Mouse (Mus musculus): ENCODE data around the gene Olfr549. TPM values are rescaled to one million over a fixed set of nuclear protein-coding genes. Genes with fewer than 3 reads are reported as not detected.

The Olfr549 gene
- polyA plus RNA-seq (2014; fragmentation: Nextera tagmentation; extraction: Ambion mirVana), result not detected in 2 replicates

GRCm38 (mm10) chr7:102549570-102549969, at the start of gene Olfr549:
Gene Olfr549 (plus strand): TSS chr7:102549870.
- 94% methylated on average over 3 of the region's 3 CpGs for WGBS
- Histone ChIP-seq H3K4me3 (ENCODE audit: low read depth, low read length) (no peak within 1 kb of the TSS), H3K27me3 (ENCODE audit: control insufficient read depth, insufficient read depth, low read length) (no peaks in the 10 kb centered on the region), H3K4me2 (ENCODE audit: low read depth) (no peak within 1 kb of the TSS), H3K4me1 (ENCODE audit: control insufficient read depth, insufficient read depth, low read length) (no peaks in the 10 kb centered on the region), H3K9me3 (ENCODE audit: control insufficient read depth, low read length) (no peaks in the 10 kb centered on the region), H3K9ac (ENCODE audit: low read length) (no peak within 1 kb of the TSS), H3K36me3 (ENCODE audit: control insufficient read depth, insufficient read depth, low read length) (no peaks in the 10 kb centered on the region), H3K27ac (ENCODE audit: low read depth, low read length) (no peak within 1 kb of the TSS)
- no peak for DNase-seq (ENCODE audit: low spot score)
- ATAC-seq (ENCODE audit: insufficient read depth, low FRiP score, low TSS enrichment), result no peak

- H3K27me3 ChIP-seq (ENCODE audit: control insufficient read depth, insufficient read depth, low read length), result no peaks in the 10 kb centered on the region
- no peaks in the 10 kb centered on the region for H3K4me1 ChIP-seq (ENCODE audit: control insufficient read depth, insufficient read depth, low read length)
- DNase-seq (ENCODE audit: low spot score) (no peak), ATAC-seq (ENCODE audit: insufficient read depth, low FRiP score, low TSS enrichment) (no peak)
- H3K4me2 ChIP-seq (ENCODE audit: low read depth), result no peak overlapping the region
- H3K27ac ChIP-seq (ENCODE audit: low read depth, low read length), result no peak overlapping the region
- no peak overlapping the region for H3K4me3 ChIP-seq (ENCODE audit: low read depth, low read length)
- no peaks in the 10 kb centered on the region for H3K9me3 ChIP-seq (ENCODE audit: control insufficient read depth, low read length)
- WGBS, result 82% methylated on average over 5 of the region's 5 CpGs
- no peak overlapping the region for H3K9ac ChIP-seq (ENCODE audit: low read length)
- no peaks in the 10 kb centered on the region for H3K36me3 ChIP-seq (ENCODE audit: control insufficient read depth, insufficient read depth, low read length)
Observed at GRCm38 (mm10) chr7:102501986-102502385, 47.7 kb upstream of the Olfr549 start.

- Histone ChIP-seq H3K4me2 (ENCODE audit: low read depth) (no peak overlapping the region), H3K9me3 (ENCODE audit: control insufficient read depth, low read length) (no peaks in the 10 kb centered on the region), H3K27me3 (ENCODE audit: control insufficient read depth, insufficient read depth, low read length) (no peaks in the 10 kb centered on the region), H3K9ac (ENCODE audit: low read length) (no peak overlapping the region), H3K36me3 (ENCODE audit: control insufficient read depth, insufficient read depth, low read length) (no peaks in the 10 kb centered on the region), H3K4me3 (ENCODE audit: low read depth, low read length) (no peak overlapping the region), H3K27ac (ENCODE audit: low read depth, low read length) (no peak overlapping the region), H3K4me1 (ENCODE audit: control insufficient read depth, insufficient read depth, low read length) (no peaks in the 10 kb centered on the region)
- DNase-seq (ENCODE audit: low spot score) (peak; percentile 75), ATAC-seq (ENCODE audit: insufficient read depth, low FRiP score, low TSS enrichment) (peak; percentile 83)
- WGBS, result 62% methylated on average over 3 of the region's 3 CpGs
Observed at GRCm38 (mm10) chr7:102506848-102507247, 42.8 kb upstream of the Olfr549 start.

GRCm38 (mm10) chr7:102508066-102508465, 41.6 kb upstream of the Olfr549 start:
- 84% methylated on average over 9 of the region's 9 CpGs for WGBS
- DNase-seq (ENCODE audit: low spot score), result no peak

GRCm38 (mm10) chr7:102508666-102509065, 41.0 kb upstream of the Olfr549 start:
- Histone ChIP-seq H3K4me3 (ENCODE audit: low read depth, low read length) (no peak overlapping the region), H3K9me3 (ENCODE audit: control insufficient read depth, low read length) (no peaks in the 10 kb centered on the region), H3K9ac (ENCODE audit: low read length) (no peak overlapping the region), H3K36me3 (ENCODE audit: control insufficient read depth, insufficient read depth, low read length) (no peaks in the 10 kb centered on the region), H3K27me3 (ENCODE audit: control insufficient read depth, insufficient read depth, low read length) (no peaks in the 10 kb centered on the region), H3K4me1 (ENCODE audit: control insufficient read depth, insufficient read depth, low read length) (0 out of 2 replicates have a peak, but pooled peaks cover 3% of the 10 kb centered on the region), H3K4me2 (ENCODE audit: low read depth) (no peak overlapping the region), H3K27ac (ENCODE audit: low read depth, low read length) (no peak overlapping the region)
- 89% methylated on average over 6 of the region's 6 CpGs for WGBS
- ATAC-seq (ENCODE audit: insufficient read depth, low FRiP score, low TSS enrichment) (no peak), DNase-seq (ENCODE audit: low spot score) (no peak)

More at GRCm38 (mm10) chr7:102508066-102508465, 41.6 kb upstream of the Olfr549 start:
- Histone ChIP-seq H3K4me2 (ENCODE audit: low read depth) (no peak overlapping the region), H3K27me3 (ENCODE audit: control insufficient read depth, insufficient read depth, low read length) (no peaks in the 10 kb centered on the region), H3K4me3 (ENCODE audit: low read depth, low read length) (no peak overlapping the region), H3K36me3 (ENCODE audit: control insufficient read depth, insufficient read depth, low read length) (no peaks in the 10 kb centered on the region), H3K9ac (ENCODE audit: low read length) (no peak overlapping the region), H3K4me1 (ENCODE audit: control insufficient read depth, insufficient read depth, low read length) (0 out of 2 replicates have a peak, but pooled peaks cover 3% of the 10 kb centered on the region), H3K27ac (ENCODE audit: low read depth, low read length) (no peak overlapping the region), H3K9me3 (ENCODE audit: control insufficient read depth, low read length) (no peaks in the 10 kb centered on the region)
- no peak for ATAC-seq (ENCODE audit: insufficient read depth, low FRiP score, low TSS enrichment)

GRCm38 (mm10) chr7:102509726-102510125, 39.9 kb upstream of the Olfr549 start:
- Histone ChIP-seq H3K4me1 (ENCODE audit: control insufficient read depth, insufficient read depth, low read length) (0 out of 2 replicates have a peak, but pooled peaks cover 3% of the 10 kb centered on the region), H3K4me2 (ENCODE audit: low read depth) (no peak overlapping the region), H3K9me3 (ENCODE audit: control insufficient read depth, low read length) (no peaks in the 10 kb centered on the region), H3K9ac (ENCODE audit: low read length) (no peak overlapping the region), H3K36me3 (ENCODE audit: control insufficient read depth, insufficient read depth, low read length) (no peaks in the 10 kb centered on the region), H3K27ac (ENCODE audit: low read depth, low read length) (no peak overlapping the region), H3K27me3 (ENCODE audit: control insufficient read depth, insufficient read depth, low read length) (no peaks in the 10 kb centered on the region), H3K4me3 (ENCODE audit: low read depth, low read length) (no peak overlapping the region)
- whole genome bisulfite sequencing, result 70% methylated on average over 7 of the region's 7 CpGs
- no peak for DNase-seq (ENCODE audit: low spot score)
- ATAC-seq (ENCODE audit: insufficient read depth, low FRiP score, low TSS enrichment), result no peak

GRCm38 (mm10) chr7:102511927-102512326, 37.7 kb upstream of the Olfr549 start:
- ATAC-seq (ENCODE audit: insufficient read depth, low FRiP score, low TSS enrichment) (no peak), DNase-seq (ENCODE audit: low spot score) (no peak)
- 92% methylated on average over 10 of the region's 10 CpGs for WGBS

GRCm38 (mm10) chr7:102512814-102513435, 36.7 kb upstream of the Olfr549 start:
- DNase-seq (ENCODE audit: low spot score) (peak; percentile 93), ATAC-seq (ENCODE audit: insufficient read depth, low FRiP score, low TSS enrichment) (peak; percentile 96)
- peak overlapping the region; percentile 38 for H3K4me3 ChIP-seq (ENCODE audit: low read depth, low read length)
- no peaks in the 10 kb centered on the region for H3K9me3 ChIP-seq (ENCODE audit: control insufficient read depth, low read length)
- no peaks in the 10 kb centered on the region for H3K36me3 ChIP-seq (ENCODE audit: control insufficient read depth, insufficient read depth, low read length)
- H3K4me2 ChIP-seq (ENCODE audit: low read depth), result peak overlapping the region; percentile 77
- no peaks in the 10 kb centered on the region for H3K27me3 ChIP-seq (ENCODE audit: control insufficient read depth, insufficient read depth, low read length)
- H3K4me1 ChIP-seq (ENCODE audit: control insufficient read depth, insufficient read depth, low read length), result 0 out of 2 replicates have a peak, but pooled peaks cover 3% of the 10 kb centered on the region
- WGBS, result 1% methylated on average over 52 of the region's 54 CpGs
- H3K27ac ChIP-seq (ENCODE audit: low read depth, low read length), result no peak overlapping the region
- H3K9ac ChIP-seq (ENCODE audit: low read length), result peak overlapping the region; percentile 70

More at GRCm38 (mm10) chr7:102511927-102512326, 37.7 kb upstream of the Olfr549 start:
- H3K27ac ChIP-seq (ENCODE audit: low read depth, low read length), result no peak overlapping the region
- H3K9ac ChIP-seq (ENCODE audit: low read length), result no peak overlapping the region
- H3K27me3 ChIP-seq (ENCODE audit: control insufficient read depth, insufficient read depth, low read length), result no peaks in the 10 kb centered on the region
- no peaks in the 10 kb centered on the region for H3K9me3 ChIP-seq (ENCODE audit: control insufficient read depth, low read length)
- no peak overlapping the region for H3K4me2 ChIP-seq (ENCODE audit: low read depth)
- no peaks in the 10 kb centered on the region for H3K36me3 ChIP-seq (ENCODE audit: control insufficient read depth, insufficient read depth, low read length)
- H3K4me1 ChIP-seq (ENCODE audit: control insufficient read depth, insufficient read depth, low read length), result 0 out of 2 replicates have a peak, but pooled peaks cover 3% of the 10 kb centered on the region
- H3K4me3 ChIP-seq (ENCODE audit: low read depth, low read length), result no peak overlapping the region

GRCm38 (mm10) chr7:102514144-102514543, 35.5 kb upstream of the Olfr549 start:
- Histone ChIP-seq H3K36me3 (ENCODE audit: control insufficient read depth, insufficient read depth, low read length) (no peaks in the 10 kb centered on the region), H3K9ac (ENCODE audit: low read length) (no peak overlapping the region), H3K4me1 (ENCODE audit: control insufficient read depth, insufficient read depth, low read length) (0 out of 2 replicates have a peak, but pooled peaks cover 3% of the 10 kb centered on the region), H3K27ac (ENCODE audit: low read depth, low read length) (no peak overlapping the region), H3K9me3 (ENCODE audit: control insufficient read depth, low read length) (no peaks in the 10 kb centered on the region), H3K4me3 (ENCODE audit: low read depth, low read length) (no peak overlapping the region), H3K4me2 (ENCODE audit: low read depth) (no peak overlapping the region), H3K27me3 (ENCODE audit: control insufficient read depth, insufficient read depth, low read length) (no peaks in the 10 kb centered on the region)
- no peak for DNase-seq (ENCODE audit: low spot score)
- ATAC-seq (ENCODE audit: insufficient read depth, low FRiP score, low TSS enrichment), result no peak
- WGBS, result 71% methylated on average over 4 of the region's 4 CpGs
